Mouse (Mus musculus): ENCODE data around the gene Slc17a4.

DNA sequence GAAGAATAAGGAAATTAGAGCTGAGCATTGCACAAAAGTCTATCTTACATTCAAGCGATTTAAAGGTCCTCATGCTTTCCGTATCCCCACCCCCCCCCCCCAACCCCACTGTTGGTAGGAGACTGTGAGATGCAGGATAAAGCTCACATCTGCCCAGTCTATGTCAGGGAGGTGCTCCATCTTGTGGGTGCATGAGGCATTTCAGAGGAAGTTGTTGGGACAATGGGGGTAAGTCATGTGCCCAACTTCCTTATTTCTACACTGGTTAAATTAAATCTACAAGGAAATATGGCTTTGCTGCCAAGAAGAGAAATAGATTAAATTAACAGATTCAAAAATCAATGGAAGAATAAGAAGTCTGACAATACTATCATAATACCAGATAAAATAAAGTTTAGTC is 29.3 kb downstream of the Slc17a4 start:
- TF ChIP-seq CTCF (IDR thresholded peaks at IDR 0.05; ENCODE audit: extremely low read depth, insufficient read length, insufficient replicate concordance, low read depth, low read length) (peak; percentile 18; the same call in 1 of the 2 replicates), POLR2A (IDR thresholded peaks at IDR 0.05; ENCODE audit: low read depth, low read length) (no peak)

All from small intestine, adult 2 months (tissue).